ENCODE assay signal across 13 mouse cellular contexts in the genomic region with DNA sequence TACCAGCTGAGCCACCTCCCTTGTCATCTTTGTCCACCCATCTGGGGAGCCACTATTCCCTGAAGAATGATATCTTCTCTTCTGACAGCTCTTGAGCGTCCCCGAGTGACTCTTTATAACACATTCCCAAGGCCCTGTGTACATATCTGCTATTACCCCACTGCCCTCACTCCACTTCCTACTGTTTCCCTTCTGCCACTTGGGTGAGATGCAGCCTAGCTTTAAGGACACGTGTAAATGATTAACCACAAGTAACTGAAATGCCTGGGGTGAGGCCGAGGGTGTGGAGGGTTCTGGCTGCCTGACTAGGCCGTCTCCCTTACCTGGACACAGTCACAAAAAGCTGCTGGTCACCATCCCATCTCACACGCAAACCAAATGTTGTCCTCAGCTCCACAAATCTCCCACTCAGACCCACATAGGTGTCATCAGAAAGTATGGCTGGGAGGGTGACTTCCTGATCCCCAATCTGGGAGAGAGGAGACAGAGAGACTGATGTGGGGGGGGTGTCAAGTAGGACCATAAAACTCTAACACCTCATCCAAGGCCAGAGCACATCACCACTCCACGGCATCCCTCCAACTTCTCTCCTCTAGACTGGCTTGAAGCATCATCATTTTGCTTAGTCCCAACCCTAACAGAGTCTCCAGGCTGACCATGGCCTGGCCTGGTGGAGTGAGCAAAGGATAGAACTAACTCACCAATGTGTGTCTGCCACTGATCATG. TPM values are rescaled to one million over a fixed set of nuclear protein-coding genes. Genes with fewer than 3 reads are reported as not detected.
DNase-seq lines count a peak whose midpoint lies in the region; ATAC-seq and TF ChIP-seq lines count a peak whose summit lies in the region.
"Had no signal": no experiment of that assay in that cellular context is flagged by ENCODE, and none has a peak within 500 bp of the region (broad histone marks: within the 10 kb centered on the region; RNA-seq: fewer than 3 reads in every experiment).

No protein-coding gene starts in this region.

- peak overlapping the region; percentile 58; the same call in 1 of the 2 replicates for H3K27ac ChIP-seq in intestine, embryonic 15.5 days
- H3K27ac ChIP-seq in kidney, postnatal 0 days = no peak overlapping the region
- no peak overlapping the region for H3K27ac ChIP-seq in liver, embryonic 16.5 days (ENCODE audit: low read length)
- peak overlapping the region; percentile 64 for H3K27ac ChIP-seq in small intestine, adult 2 months (ENCODE audit: insufficient read depth, low read depth, low read length)
- no peak overlapping the region for H3K27ac ChIP-seq in forebrain, embryonic 14.5 days (ENCODE audit: low read depth, low read length)
- H3K27ac ChIP-seq: embryonic facial prominence, embryonic 13.5 days had no signal

- no peak for TF ChIP-seq POLR2A in small intestine, adult 2 months (IDR thresholded peaks at IDR 0.05; ENCODE audit: low read depth, low read length)

- H3K4me3 ChIP-seq in intestine, embryonic 15.5 days (replicated peaks) = no peak overlapping the region
- H3K4me3 ChIP-seq in kidney, postnatal 0 days (replicated peaks; ENCODE audit: low read depth, low read length) = no peak overlapping the region
- H3K4me3 ChIP-seq in liver, embryonic 16.5 days (ENCODE audit: low read depth, low read length) = no peak overlapping the region
- no peak overlapping the region for H3K4me3 ChIP-seq in small intestine, adult 2 months (ENCODE audit: low read depth, low read length)
- no peak overlapping the region for H3K4me3 ChIP-seq in forebrain, embryonic 14.5 days (ENCODE audit: low read depth, low read length)
- H3K4me3 ChIP-seq: embryonic facial prominence, embryonic 13.5 days had no signal

- no peaks in the 10 kb centered on the region for H3K9me3 ChIP-seq in intestine, embryonic 15.5 days
- H3K9me3 ChIP-seq in kidney, postnatal 0 days (replicated peaks; ENCODE audit: low read length) = no peaks in the 10 kb centered on the region
- H3K9me3 ChIP-seq in liver, embryonic 16.5 days (replicated peaks; ENCODE audit: control insufficient read depth, low read length) = no peaks in the 10 kb centered on the region
- H3K9me3 ChIP-seq in forebrain, embryonic 14.5 days (replicated peaks; ENCODE audit: control insufficient read depth, low read length) = no peaks in the 10 kb centered on the region
- H3K9me3 ChIP-seq: embryonic facial prominence, embryonic 13.5 days had no signal

- TF ChIP-seq CTCF in kidney, postnatal 0 days (IDR thresholded peaks at IDR 0.05; ENCODE audit: low read depth) = peak; percentile 38; the same call in 1 of the 2 replicates
- no peak for TF ChIP-seq CTCF in small intestine, adult 2 months (IDR thresholded peaks at IDR 0.05; ENCODE audit: extremely low read depth, insufficient read length, insufficient replicate concordance, low read depth, low read length)

- 0 out of 2 replicates have a peak, but pooled peaks cover 5% of the 10 kb centered on the region for H3K4me1 ChIP-seq in intestine, embryonic 15.5 days (replicated peaks)
- no peaks in the 10 kb centered on the region for H3K4me1 ChIP-seq in kidney, postnatal 0 days (replicated peaks; ENCODE audit: insufficient read depth, low read length)
- no peaks in the 10 kb centered on the region for H3K4me1 ChIP-seq in liver, embryonic 16.5 days (ENCODE audit: control insufficient read depth, low read depth, low read length)
- H3K4me1 ChIP-seq in small intestine, adult 2 months (ENCODE audit: control insufficient read depth, insufficient read depth, insufficient read length, low read length) = peaks cover 13% of the 10 kb centered on the region; the same call in 1 of the 2 replicates
- no peaks in the 10 kb centered on the region for H3K4me1 ChIP-seq in forebrain, embryonic 14.5 days (ENCODE audit: control insufficient read depth, insufficient read depth, low read length)
- H3K4me1 ChIP-seq: embryonic facial prominence, embryonic 13.5 days had no signal

- peak; percentile 40 for DNase-seq in kidney, postnatal 0 days (ENCODE audit: low spot score)
- no peak for DNase-seq in frontal cortex, adult 2 months (ENCODE audit: extremely low spot score in 1 of 2, low spot score in 1 of 2)
- DNase-seq in gastrocnemius, postnatal 14 days = no peak
- no peak for DNase-seq in forebrain, embryonic 14.5 days (ENCODE audit: low spot score)
- DNase-seq in spleen, postnatal 4 days (ENCODE audit: low spot score in 2 of 2) = no peak
- DNase-seq: adrenal gland, postnatal 36 days; cerebellum, adult 8-10 months; forebrain, postnatal 0 days had no signal

- intact Hi-C loops in gastrocnemius, postnatal 14 days (cut with DNase I; ENCODE audit: low total_unique reads) = no loop called here

- peak; percentile 99 for ATAC-seq in intestine, embryonic 15.5 days
- peak; percentile 73 for ATAC-seq in kidney, postnatal 0 days (replicated peaks; ENCODE audit: low FRiP score, low read depth)
- ATAC-seq in liver, embryonic 16.5 days (ENCODE audit: low read depth) = peak; percentile 91
- ATAC-seq in forebrain, embryonic 14.5 days = no peak
- ATAC-seq: forebrain, postnatal 0 days had no signal

- H3K36me3 ChIP-seq in intestine, embryonic 15.5 days = no peaks in the 10 kb centered on the region
- H3K36me3 ChIP-seq in kidney, postnatal 0 days (ENCODE audit: insufficient read depth, low read length) = no peaks in the 10 kb centered on the region
- no peaks in the 10 kb centered on the region for H3K36me3 ChIP-seq in liver, embryonic 16.5 days (ENCODE audit: control insufficient read depth, insufficient read depth)
- H3K36me3 ChIP-seq in small intestine, adult 2 months (ENCODE audit: control insufficient read depth, insufficient read depth, low read length) = no peaks in the 10 kb centered on the region
- no peaks in the 10 kb centered on the region for H3K36me3 ChIP-seq in forebrain, embryonic 14.5 days (ENCODE audit: control insufficient read depth, insufficient read depth, low read length)
- H3K36me3 ChIP-seq: embryonic facial prominence, embryonic 13.5 days had no signal

- 33% methylated on average over 7 of the region's 7 CpGs for WGBS in intestine, embryonic 15.5 days
- WGBS in kidney, postnatal 0 days = 26% methylated on average over 7 of the region's 7 CpGs
- 30% methylated on average over 7 of the region's 7 CpGs for WGBS in liver, embryonic 16.5 days (ENCODE audit: insufficient replicate concordance)
- WGBS in small intestine, adult 2 months = 13% methylated on average over 7 of the region's 7 CpGs
- 83% methylated on average over 7 of the region's 7 CpGs for WGBS in forebrain, embryonic 14.5 days

- H3K27me3 ChIP-seq in intestine, embryonic 15.5 days (replicated peaks) = no peaks in the 10 kb centered on the region
- no peaks in the 10 kb centered on the region for H3K27me3 ChIP-seq in kidney, postnatal 0 days (ENCODE audit: insufficient read depth, low read length)
- H3K27me3 ChIP-seq in liver, embryonic 16.5 days (ENCODE audit: control insufficient read depth, insufficient read depth, low read depth, low read length) = no peaks in the 10 kb centered on the region
- no peaks in the 10 kb centered on the region for H3K27me3 ChIP-seq in small intestine, adult 2 months (ENCODE audit: control insufficient read depth, insufficient read depth, low read length)
- no peaks in the 10 kb centered on the region for H3K27me3 ChIP-seq in forebrain, embryonic 14.5 days (replicated peaks; ENCODE audit: control insufficient read depth, insufficient read depth, low read length)

- H3K4me2 ChIP-seq in intestine, embryonic 15.5 days (replicated peaks) = no peak overlapping the region
- H3K4me2 ChIP-seq in kidney, postnatal 0 days (ENCODE audit: low read length) = no peak overlapping the region
- no peak overlapping the region for H3K4me2 ChIP-seq in liver, embryonic 16.5 days (ENCODE audit: low read depth, low read length)
- H3K4me2 ChIP-seq in forebrain, embryonic 14.5 days (ENCODE audit: low read length) = no peak overlapping the region
- H3K4me2 ChIP-seq: embryonic facial prominence, embryonic 13.5 days had no signal

- no peak overlapping the region for H3K9ac ChIP-seq in intestine, embryonic 15.5 days
- no peak overlapping the region for H3K9ac ChIP-seq in kidney, postnatal 0 days (ENCODE audit: low read depth, low read length)
- H3K9ac ChIP-seq in liver, embryonic 16.5 days (ENCODE audit: low read depth, low read length) = no peak overlapping the region
- H3K9ac ChIP-seq in forebrain, embryonic 14.5 days (ENCODE audit: low read length) = no peak overlapping the region
- H3K9ac ChIP-seq: embryonic facial prominence, embryonic 13.5 days; forebrain, postnatal 0 days had no signal

RNA-seq across cellular contexts. Expression of a gene that starts 20.8 kb away (rescaled TPM):
- 0.52 and 0.93 TPM in 2 replicates for polyA plus RNA-seq in intestine, embryonic 15.5 days (2015; fragmentation: Nextera tagmentation; extraction: Ambion mirVana)
- 0.16 and 0.23 TPM in 2 replicates for polyA plus RNA-seq in kidney, postnatal 0 days (2015; fragmentation: Nextera tagmentation; extraction: Ambion mirVana)
- polyA plus RNA-seq in liver, embryonic 16.5 days (2015; fragmentation: Nextera tagmentation; extraction: Ambion mirVana) = 0.07 and 0.11 TPM in 2 replicates
- 0.98 and 2.3 TPM in 2 replicates for polyA plus RNA-seq in small intestine, adult 2 months (2012; rRNA removed)
- polyA plus RNA-seq in frontal cortex, adult 2 months (2012; rRNA removed) = 0.20 and 0.29 TPM in 2 replicates
- under 1 TPM; 0.02 TPM for total RNA-seq in gastrocnemius, postnatal 14 days (2021)
- 0.04 and 0.05 TPM in 2 replicates for polyA plus RNA-seq in forebrain, embryonic 14.5 days (2014; fragmentation: Nextera tagmentation; extraction: Ambion mirVana)
- total RNA-seq: MEL had no signal

RNA-seq across cellular contexts. Expression of a gene that starts 46.3 kb away (rescaled TPM):
- polyA plus RNA-seq in intestine, embryonic 15.5 days (2015; fragmentation: Nextera tagmentation; extraction: Ambion mirVana) = 60.4 and 64.2 TPM in 2 replicates
- polyA plus RNA-seq in kidney, postnatal 0 days (2015; fragmentation: Nextera tagmentation; extraction: Ambion mirVana) = 55.1 and 55.6 TPM in 2 replicates
- 28.1 and 28.3 TPM in 2 replicates for polyA plus RNA-seq in liver, embryonic 16.5 days (2015; fragmentation: Nextera tagmentation; extraction: Ambion mirVana)
- polyA plus RNA-seq in small intestine, adult 2 months (2012; rRNA removed) = 23.1 and 36.6 TPM in 2 replicates
- 51.7 and 52.3 TPM in 2 replicates for polyA plus RNA-seq in frontal cortex, adult 2 months (2012; rRNA removed)
- total RNA-seq in gastrocnemius, postnatal 14 days (2021) = 10 to 100 TPM; 15.9 to 16.1 TPM
- polyA plus RNA-seq in forebrain, embryonic 14.5 days (2014; fragmentation: Nextera tagmentation; extraction: Ambion mirVana) = 81.2 and 98.0 TPM in 2 replicates

Comparison
In these comparisons a context has a peak if more than half of its experiments do, and no peak if none do; other contexts are left out.
1. H3K27ac ChIP-seq: peak in intestine, embryonic 15.5 days (single experiment) and small intestine, adult 2 months (single experiment); none in kidney, postnatal 0 days (single experiment), liver, embryonic 16.5 days (single experiment) and forebrain, embryonic 14.5 days (single experiment).